Mouse (Mus musculus): ENCODE results near the gene Gm21954. TPM values are rescaled to one million over a fixed set of nuclear protein-coding genes. Genes with fewer than 3 reads are reported as not detected.

Gene Gm21954
- polyA plus RNA-seq (2014; fragmentation: Illumina TruSeq; extraction: RNeasy Lipid Tissue Mini Kit (QIAGEN cat#74804); ENCODE audit: low read depth, low replicate concordance), result not detected

DNA sequence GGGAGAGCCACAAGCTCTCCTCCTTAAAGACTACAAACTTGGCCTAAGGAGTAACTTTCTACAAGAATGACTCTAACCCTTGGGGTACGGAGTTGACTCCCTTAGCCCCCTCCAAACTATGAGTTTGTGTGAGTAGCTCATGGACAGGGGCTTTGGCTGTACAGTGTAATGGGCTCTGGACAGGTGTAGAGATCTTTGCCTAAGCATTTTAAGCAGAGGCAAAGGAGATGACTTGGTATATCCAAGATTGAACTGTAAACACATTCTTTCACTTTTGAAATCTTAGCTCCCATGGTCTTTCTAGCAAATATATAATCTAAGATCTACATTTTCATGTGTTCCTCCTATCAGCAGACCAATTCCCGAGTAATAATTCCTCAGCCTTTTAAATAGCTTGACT, at the start of gene Gm21954:
Gene Gm21954 (minus strand): TSS at position 101 of the 400 bp plus-strand sequence.

Other genes with a start within 250 kb of the Gm21954 start
- 2.4 TPM for gene Dclk1, start 229.8 kb downstream of the Gm21954 start, polyA plus RNA-seq (2014; fragmentation: Illumina TruSeq; extraction: RNeasy Lipid Tissue Mini Kit (QIAGEN cat#74804); ENCODE audit: low read depth, low replicate concordance)

All from testis, adult 10 weeks (tissue).